Mouse (Mus musculus) limb, embryonic 11.5 days (tissue): ENCODE measurements around the gene Ptpdc1. TPM values are rescaled to one million over a fixed set of nuclear protein-coding genes. Genes with fewer than 3 reads are reported as not detected.
A peak's percentile ranks its signal among the peaks of the same experiment; 100 is the strongest.

Experiments used
- ATAC-seq: fragments of 200-750 bp; cut with Nextera tagmentation; 2 replicates; pipeline ENCODE4 v1.8.0; 2017; ENCODE audit warnings: low read depth; ENCODE audit not compliant: insufficient number of reproducible peaks, low FRiP score, low TSS enrichment
- DNase-seq: peaks from one replicate; pipeline ENCODE4 v3.0.0-alpha.2; 2015; ENCODE audit warnings: low spot score
- H3K27ac ChIP-seq: fragments of 300-500 bp; sonication (generic); replicated peaks from 2 replicates; pipeline ENCODE4 v1.5.1; 2014; ENCODE audit warnings: low read depth, mild to moderate bottlenecking, low read length
- H3K27me3 ChIP-seq: fragments of 300-500 bp; sonication (generic); 2 replicates; pipeline ENCODE4 v1.6.1; 2014; ENCODE audit warnings: mild to moderate bottlenecking, low read length, mixed read lengths; ENCODE audit not compliant: control insufficient read depth, insufficient read depth
- H3K36me3 ChIP-seq: fragments of 300-500 bp; sonication (generic); 2 replicates; pipeline ENCODE4 v1.6.1; 2014; ENCODE audit warnings: mild to moderate bottlenecking, low read length, moderate library complexity, mixed read lengths; ENCODE audit not compliant: control insufficient read depth, insufficient read depth
- H3K4me1 ChIP-seq: fragments of 300-500 bp; sonication (generic); 2 replicates; pipeline ENCODE4 v1.6.1; 2014; ENCODE audit warnings: low read length, mixed read lengths; ENCODE audit not compliant: control insufficient read depth, insufficient read depth
- H3K4me2 ChIP-seq: fragments of 300-500 bp; sonication (generic); 2 replicates; pipeline ENCODE4 v1.6.1; 2014; ENCODE audit warnings: low read depth, mild to moderate bottlenecking, moderate library complexity; ENCODE audit not compliant: severe bottlenecking
- H3K4me3 ChIP-seq: fragments of 300-500 bp; sonication (generic); 2 replicates; pipeline ENCODE4 v1.5.1; 2014; ENCODE audit warnings: low read depth, low read length
- H3K9ac ChIP-seq: fragments of 300-500 bp; sonication (generic); 2 replicates; pipeline ENCODE4 v1.6.1; 2014; ENCODE audit warnings: mild to moderate bottlenecking, low read length
- H3K9me3 ChIP-seq: fragments of 300-500 bp; sonication (generic); 2 replicates; pipeline ENCODE4 v1.6.1; 2016; ENCODE audit warnings: low read length; ENCODE audit not compliant: control insufficient read depth
- WGBS: fragments of 180-500 bp; shearing (Covaris S2); extraction: QIAGEN DNeasy Blood & Tissue Kit; methylation state at CpG from one replicate; pipeline ENCODE4 v1.1.7; 2014; 5-methylcytosine and 5-hydroxymethylcytosine counted together
- polyA plus RNA-seq: library from polyadenylated mRNA; unstranded; fragments of >200 nt; fragmentation: Nextera tagmentation; extraction: Ambion mirVana; gene quantifications from 2 replicates; pipeline ENCODE4 v1.2.1, GENCODE M21; 2014

Ptpdc1 gene
- polyA plus RNA-seq, 1 experiment from 2014 or later: 13.8 TPM

DNA sequence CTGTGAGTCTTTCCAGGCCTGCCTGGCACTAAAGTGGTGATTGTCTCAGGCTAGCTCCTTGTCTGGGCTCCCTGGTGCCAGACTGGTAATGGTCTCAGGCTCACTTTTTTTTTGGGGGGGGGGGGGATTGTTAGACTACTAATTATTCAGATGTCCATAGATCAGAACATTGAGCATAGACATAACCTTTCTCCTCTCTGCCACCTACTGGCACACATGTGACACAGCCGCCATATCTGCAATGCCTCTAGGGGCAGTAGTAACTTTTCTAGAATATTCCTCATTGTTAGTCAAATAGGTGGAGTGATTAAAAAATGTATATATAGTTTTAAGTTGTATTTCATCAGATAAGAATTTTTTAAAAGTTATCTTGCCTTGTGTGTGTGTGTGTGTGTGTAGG is 53.3 kb downstream of the Ptpdc1 start:
- ATAC-seq (no peak), DNase-seq (no peak)

DNA sequence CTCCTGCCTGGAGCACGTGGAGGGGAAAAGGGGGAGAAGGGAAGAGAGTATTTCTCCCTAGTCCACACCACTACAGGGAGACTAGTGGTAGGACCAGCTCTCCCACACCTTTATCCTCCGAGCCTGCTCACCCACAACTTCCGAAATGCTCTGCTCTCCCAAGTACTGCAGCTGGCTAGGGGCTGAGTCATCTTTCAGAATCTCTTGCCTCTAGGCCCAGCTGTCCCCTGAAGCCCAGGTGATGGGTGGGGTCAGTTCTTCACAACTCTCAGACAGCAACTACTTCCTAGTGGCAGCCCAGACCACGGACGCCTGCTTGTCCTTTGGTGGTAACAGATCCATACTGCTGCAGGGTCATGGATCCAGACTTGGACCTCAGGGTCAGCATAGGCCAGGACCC is 54.2 kb downstream of the Ptpdc1 start:
- DNase-seq (no peak), ATAC-seq (no peak)
- no peaks in the 10 kb centered on the region for H3K4me1 ChIP-seq
- no peak overlapping the region for H3K9ac ChIP-seq
- H3K36me3 ChIP-seq: no peaks in the 10 kb centered on the region
- no peak overlapping the region for H3K4me2 ChIP-seq
- H3K27ac ChIP-seq: no peak overlapping the region
- no peaks in the 10 kb centered on the region for H3K9me3 ChIP-seq
- WGBS: 78% methylated on average over 5 of the region's 5 CpGs
- no peaks in the 10 kb centered on the region for H3K27me3 ChIP-seq
- no peak overlapping the region for H3K4me3 ChIP-seq

More for the DNA sequence above, 53.3 kb downstream of the Ptpdc1 start:
- H3K9me3 ChIP-seq: no peaks in the 10 kb centered on the region
- no peak overlapping the region for H3K4me2 ChIP-seq
- H3K4me3 ChIP-seq: no peak overlapping the region
- H3K36me3 ChIP-seq: no peaks in the 10 kb centered on the region
- no peaks in the 10 kb centered on the region for H3K4me1 ChIP-seq
- H3K27me3 ChIP-seq: no peaks in the 10 kb centered on the region
- no peak overlapping the region for H3K9ac ChIP-seq
- 85% methylated on average over 1 of the region's 1 CpGs for WGBS
- no peak overlapping the region for H3K27ac ChIP-seq

DNA sequence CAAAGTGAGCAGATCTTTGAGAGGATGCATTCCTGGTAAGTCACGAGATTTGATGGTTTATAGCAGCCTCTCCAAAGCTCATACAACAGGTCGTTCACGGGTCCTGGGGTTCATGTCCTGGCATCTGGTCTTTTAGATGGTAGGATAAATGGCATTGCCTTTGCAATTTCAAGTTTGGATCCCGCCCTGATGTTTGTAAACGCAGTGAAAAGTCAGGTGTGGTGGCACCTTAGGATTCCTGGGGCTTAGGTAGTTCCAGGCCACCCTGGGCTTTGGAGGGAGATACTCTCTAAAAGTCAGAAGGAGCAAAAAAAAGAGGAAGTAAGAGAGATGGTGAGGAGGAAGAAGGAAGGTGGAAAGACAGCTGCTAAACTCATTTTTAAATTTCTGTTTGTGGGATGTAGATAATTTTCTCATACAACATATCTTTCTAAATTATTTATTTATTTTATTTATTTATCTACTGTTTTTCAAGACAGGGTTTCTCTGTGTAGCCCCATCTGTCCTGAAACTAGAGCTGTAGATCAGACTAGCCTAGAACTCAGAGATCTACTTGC is 55.8 kb downstream of the Ptpdc1 start:
- no peak for ATAC-seq
- WGBS: 76% methylated on average over 5 of the region's 5 CpGs
- no peak overlapping the region for H3K4me2 ChIP-seq
- no peaks in the 10 kb centered on the region for H3K27me3 ChIP-seq
- no peaks in the 10 kb centered on the region for H3K9me3 ChIP-seq
- H3K27ac ChIP-seq: no peak overlapping the region
- H3K4me3 ChIP-seq: no peak overlapping the region
- H3K9ac ChIP-seq: no peak overlapping the region
- no peak for DNase-seq
- no peaks in the 10 kb centered on the region for H3K4me1 ChIP-seq
- H3K36me3 ChIP-seq: no peaks in the 10 kb centered on the region

DNA sequence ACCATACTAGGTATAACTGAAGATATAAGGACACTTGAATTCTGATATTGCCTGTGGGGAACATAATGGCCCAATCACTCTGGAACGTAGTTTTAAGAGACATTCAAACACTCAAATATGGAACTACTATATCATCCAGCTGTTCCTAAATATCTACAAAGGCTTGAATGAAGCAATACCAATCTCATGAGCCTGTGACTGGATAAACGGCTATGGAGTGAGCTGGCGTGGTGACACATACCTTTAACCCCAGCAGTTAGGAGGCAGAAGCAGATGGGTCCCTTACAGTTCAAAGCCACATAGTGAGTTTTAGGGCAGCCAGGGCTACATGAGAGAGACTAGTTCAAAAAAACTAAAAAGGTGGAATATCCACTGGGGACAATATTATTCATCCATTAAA is 57.8 kb downstream of the Ptpdc1 start:
- H3K4me2 ChIP-seq: no peak overlapping the region
- H3K27me3 ChIP-seq: no peaks in the 10 kb centered on the region
- DNase-seq: no peak

DNA sequence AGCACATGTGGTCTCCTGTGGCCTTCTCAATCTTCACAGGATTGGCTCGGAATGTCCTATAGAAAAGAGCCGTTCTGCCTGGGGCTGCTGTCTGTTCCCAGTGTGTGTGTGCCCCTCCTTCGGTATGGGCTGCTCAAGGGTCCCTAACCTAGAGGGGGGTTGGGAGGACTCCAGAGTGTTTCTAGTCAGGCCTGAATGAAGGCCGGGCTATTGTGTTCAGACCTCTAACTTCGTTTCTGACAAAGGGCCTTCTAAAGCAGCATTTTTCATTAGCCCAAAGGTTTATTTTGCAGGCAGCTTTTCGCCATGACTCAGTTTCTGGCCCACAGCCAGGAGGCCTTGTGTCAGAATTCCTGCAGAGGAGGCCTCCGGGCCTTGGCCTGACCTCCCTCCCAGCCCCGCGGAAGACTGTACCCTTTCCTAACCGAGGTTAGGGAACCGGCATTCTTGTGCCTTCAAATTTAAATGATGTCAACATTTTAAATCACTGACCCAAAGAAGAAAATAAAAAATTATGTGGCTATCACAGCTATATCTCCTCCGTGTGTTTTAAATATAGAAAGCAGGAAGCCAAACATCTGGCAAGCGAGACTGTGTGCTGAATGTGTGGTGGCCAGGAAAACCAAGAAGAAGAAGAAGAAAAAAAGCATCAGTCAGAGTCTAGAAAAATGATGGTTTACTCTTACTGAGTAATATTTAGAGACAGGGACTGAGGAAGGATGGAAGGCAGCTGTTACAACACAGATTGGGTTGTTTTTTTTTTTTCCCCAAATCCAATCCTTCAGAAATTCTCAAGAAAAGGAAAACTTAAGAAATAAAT is 59.1 kb downstream of the Ptpdc1 start:
- H3K4me3 ChIP-seq: no peak overlapping the region
- 57% methylated on average over 13 of the region's 13 CpGs for whole genome bisulfite sequencing
- H3K9me3 ChIP-seq: no peaks in the 10 kb centered on the region
- H3K27ac ChIP-seq: peak overlapping the region; percentile 43; the same call in 1 of the 2 replicates
- 0 out of 2 replicates have a peak, but pooled peaks have one; percentile 72 for ATAC-seq
- no peak overlapping the region for H3K4me2 ChIP-seq
- no peaks in the 10 kb centered on the region for H3K4me1 ChIP-seq
- no peak overlapping the region for H3K9ac ChIP-seq
- H3K27me3 ChIP-seq: no peaks in the 10 kb centered on the region
- H3K36me3 ChIP-seq: no peaks in the 10 kb centered on the region
- DNase-seq: peak; percentile 63

More for the DNA sequence above, 57.8 kb downstream of the Ptpdc1 start:
- no peaks in the 10 kb centered on the region for H3K9me3 ChIP-seq
- H3K36me3 ChIP-seq: no peaks in the 10 kb centered on the region
- no peaks in the 10 kb centered on the region for H3K4me1 ChIP-seq
- ATAC-seq: no peak
- no peak overlapping the region for H3K27ac ChIP-seq
- no peak overlapping the region for H3K4me3 ChIP-seq
- H3K9ac ChIP-seq: no peak overlapping the region
- WGBS: 88% methylated on average over 3 of the region's 3 CpGs

DNA sequence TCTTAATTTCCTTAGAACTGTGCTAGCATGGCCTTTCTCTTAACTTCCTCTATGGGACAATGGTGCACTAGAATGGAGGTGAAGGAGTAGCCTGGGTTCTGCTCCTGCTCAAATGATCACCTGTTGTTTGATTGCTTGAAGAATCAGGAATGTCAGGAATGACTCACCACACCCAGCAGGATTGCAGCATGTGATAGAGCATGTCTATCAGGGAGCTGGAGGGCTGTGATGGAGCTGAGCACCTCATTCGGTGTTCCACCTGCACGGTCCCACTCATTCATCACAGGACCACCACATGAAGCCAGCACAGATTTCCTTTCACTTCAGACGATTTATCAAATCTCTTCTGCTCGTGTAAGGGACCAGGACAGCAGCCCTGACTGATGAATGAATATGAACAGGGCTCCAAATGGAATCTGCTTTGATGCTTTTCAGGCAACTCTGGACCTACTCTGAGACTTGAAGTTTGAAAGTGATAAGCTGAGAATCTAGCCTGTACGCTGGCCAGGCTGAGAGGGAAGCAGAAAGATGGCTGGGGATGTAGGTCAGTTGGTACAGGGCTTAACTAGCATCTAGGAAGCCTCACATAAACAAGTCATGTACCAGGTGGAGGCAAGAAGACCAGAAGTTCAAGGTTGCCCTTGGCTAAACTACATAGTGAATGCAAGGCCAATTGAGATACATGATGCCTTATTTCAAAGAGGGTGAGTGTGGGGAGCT is 60.4 kb downstream of the Ptpdc1 start:
- Histone ChIP-seq H3K4me3 (no peak overlapping the region), H3K27ac (no peak overlapping the region), H3K4me2 (no peak overlapping the region), H3K9ac (no peak overlapping the region), H3K36me3 (no peaks in the 10 kb centered on the region), H3K9me3 (no peaks in the 10 kb centered on the region), H3K27me3 (no peaks in the 10 kb centered on the region), H3K4me1 (no peaks in the 10 kb centered on the region)
- WGBS: 89% methylated on average over 5 of the region's 5 CpGs
- DNase-seq (no peak), ATAC-seq (no peak)

DNA sequence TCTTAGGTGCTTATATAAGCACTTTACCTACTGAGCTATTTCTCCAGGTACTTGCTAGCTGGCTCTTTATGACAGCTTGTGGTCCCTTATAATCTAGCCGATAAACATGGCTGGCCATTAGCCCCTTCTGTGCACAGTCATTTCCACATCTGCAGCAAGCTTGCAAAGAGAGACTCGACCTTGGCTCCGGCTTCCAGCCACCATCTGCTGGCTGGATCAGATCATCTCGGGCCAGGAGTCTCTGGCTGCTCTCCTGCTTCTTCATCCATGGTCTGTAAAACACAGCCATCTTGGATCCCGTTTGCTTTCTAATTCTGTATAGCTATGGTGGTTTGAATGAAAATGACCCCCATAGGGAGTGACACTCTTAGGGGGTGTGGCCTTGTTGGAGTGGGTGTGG is 63.1 kb downstream of the Ptpdc1 start:
- Histone ChIP-seq H3K27me3 (no peaks in the 10 kb centered on the region), H3K9ac (no peak overlapping the region), H3K9me3 (no peaks in the 10 kb centered on the region), H3K4me1 (no peaks in the 10 kb centered on the region), H3K4me3 (no peak overlapping the region), H3K36me3 (no peaks in the 10 kb centered on the region), H3K27ac (no peak overlapping the region), H3K4me2 (no peak overlapping the region)
- no peak for DNase-seq
- WGBS: 90% methylated on average over 5 of the region's 5 CpGs
- ATAC-seq: no peak

DNA sequence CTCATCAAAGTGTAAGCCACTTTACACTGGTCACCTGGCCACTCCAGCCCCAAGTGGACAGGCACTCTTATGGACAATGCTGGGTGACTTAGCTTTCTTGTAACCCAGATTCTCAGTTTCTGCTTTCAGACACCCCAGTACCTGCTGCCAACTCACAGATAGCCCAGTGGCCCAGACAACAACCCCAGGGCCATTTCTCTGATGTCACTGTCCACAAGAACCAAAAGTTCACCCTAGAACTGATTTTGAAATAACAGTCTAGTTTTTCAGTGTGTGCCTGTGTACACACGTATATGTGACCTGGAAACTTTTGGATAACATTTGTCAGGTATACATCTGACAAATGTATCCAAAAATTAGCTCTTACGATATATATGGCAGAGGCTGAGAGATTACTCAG is 64.0 kb downstream of the Ptpdc1 start:
- Histone ChIP-seq H3K4me2 (no peak overlapping the region), H3K9me3 (no peaks in the 10 kb centered on the region), H3K4me1 (no peaks in the 10 kb centered on the region), H3K27ac (no peak overlapping the region), H3K36me3 (no peaks in the 10 kb centered on the region), H3K4me3 (no peak overlapping the region), H3K9ac (no peak overlapping the region), H3K27me3 (no peaks in the 10 kb centered on the region)
- no peak for ATAC-seq
- WGBS: 82% methylated on average over 2 of the region's 2 CpGs
- DNase-seq: no peak
